Mouse (Mus musculus) embryonic fibroblast, embryonic 13.5 days (primary cell): ENCODE results near the gene Btbd2.

Experiments
- CTCF ChIP-seq: IDR thresholded peaks from 2 replicates; pipeline ENCODE4 v1.5.1; 2011; ENCODE audit warnings: mild to moderate bottlenecking, control low read depth, low read length, moderate library complexity, borderline replicate concordance; ENCODE audit not compliant: insufficient read depth
- POLR2A ChIP-seq: IDR thresholded peaks from 2 replicates; pipeline ENCODE4 v1.6.1; 2011; ENCODE audit warnings: low read depth, mild to moderate bottlenecking, control low read depth, low read length, moderate library complexity

- TF ChIP-seq POLR2A: no peak
- no peak for TF ChIP-seq CTCF
Observed at GRCm38 (mm10) chr10:80606737-80607350, 50.0 kb downstream of the Btbd2 start.
